Mouse (Mus musculus): ENCODE data around the gene Stx12.
A peak's percentile ranks its signal among the peaks of the same experiment; 100 is the strongest.
"Not testable (repeated sequence)": the region's sequence is repeated elsewhere in the genome, so short reads cannot be mapped to it uniquely, and the experiment has no call there.

Stx12 gene

DNA sequence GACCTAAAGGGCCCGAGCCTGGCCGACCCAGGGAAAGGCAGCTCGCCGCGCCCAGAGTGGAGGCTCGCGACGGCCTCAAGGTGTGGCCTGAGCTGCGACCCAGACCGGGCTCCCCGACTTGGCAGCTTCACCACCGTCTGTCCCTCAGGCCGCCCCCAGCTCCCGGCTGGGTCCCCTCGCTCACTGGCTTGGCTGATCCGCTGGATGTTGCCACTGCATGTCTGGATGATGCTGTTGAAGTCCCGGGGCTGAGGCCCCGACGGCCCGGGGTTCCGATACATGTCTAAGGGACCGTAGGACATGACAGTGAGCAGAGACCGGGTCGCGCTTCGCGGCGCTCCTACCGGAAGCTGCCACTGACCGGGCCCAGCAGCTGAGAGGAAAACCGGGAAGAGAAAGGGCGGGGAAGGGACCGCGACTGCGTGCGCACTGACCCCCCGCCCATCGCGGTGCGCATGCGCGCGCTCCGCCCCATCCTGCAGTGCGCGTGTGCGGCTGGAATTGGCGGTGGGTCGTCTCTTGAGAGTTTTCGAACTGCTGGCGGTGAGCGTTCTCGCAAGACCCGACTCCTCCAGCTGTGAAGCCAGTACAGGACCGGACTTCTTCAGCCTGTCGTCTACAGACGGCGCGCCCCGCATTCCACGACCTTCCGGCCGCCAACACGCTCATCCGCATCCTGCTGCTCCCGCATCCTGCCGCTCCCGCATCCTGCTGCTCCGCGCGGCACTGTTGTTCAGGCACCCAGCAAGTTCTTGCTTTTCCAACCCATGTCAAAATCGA, at the start of gene Stx12:
Gene Stx12, minus strand, starts transcription at position 446 of the 780 bp plus-strand sequence.
- DNase-seq: peak; percentile 92

DNA sequence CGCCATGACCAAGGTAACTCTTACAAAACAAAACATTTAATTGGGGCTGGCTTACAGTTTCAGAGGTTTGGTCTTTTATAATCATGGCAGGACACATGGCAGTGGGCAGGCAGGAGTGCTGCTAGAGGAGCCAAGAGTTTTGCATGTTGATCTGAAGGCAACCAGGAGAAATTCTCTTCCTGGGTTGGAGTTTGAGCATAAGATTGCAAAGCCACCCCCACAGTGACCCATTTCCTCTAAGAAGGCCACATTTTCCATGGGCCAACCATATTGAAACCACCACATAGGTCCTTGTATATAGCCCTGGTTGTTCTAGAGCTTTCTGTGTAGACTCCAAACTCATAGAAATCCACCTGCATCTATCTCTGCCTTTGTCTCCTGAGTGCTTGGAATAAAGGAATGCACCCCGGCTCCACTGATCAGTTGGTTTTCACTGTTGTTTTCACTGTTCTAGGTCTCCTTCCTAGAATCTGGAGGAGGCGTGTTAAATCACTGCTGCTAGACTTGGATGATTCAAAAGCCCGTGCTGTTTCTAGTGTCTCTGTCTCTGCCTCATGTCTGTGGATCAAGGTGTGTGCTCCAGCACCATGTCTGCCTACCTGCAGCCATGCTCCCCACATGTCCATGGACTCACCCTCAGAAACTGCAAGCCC, 48.6 kb upstream of the Stx12 start:
- no peak for DNase-seq

DNA sequence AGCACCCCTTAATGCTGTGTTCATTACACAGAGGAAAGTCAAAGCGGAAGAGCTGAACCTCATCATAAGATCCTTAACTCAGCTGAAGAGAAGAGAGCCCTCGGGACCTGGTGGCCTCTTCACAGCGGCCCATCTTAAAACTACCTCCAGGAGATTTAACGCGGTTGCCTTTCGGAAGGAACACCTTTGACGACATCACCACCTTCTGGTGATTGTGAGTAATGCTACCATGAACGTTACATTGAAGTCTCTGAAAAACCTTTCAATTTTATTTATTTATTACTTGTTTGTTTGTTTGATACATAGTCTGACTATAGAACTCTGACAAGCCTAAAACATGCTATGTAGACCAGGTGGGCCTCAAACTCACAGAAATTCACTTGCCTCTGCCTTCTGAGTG, 46.5 kb upstream of the Stx12 start:
- no peak for DNase-seq

DNA sequence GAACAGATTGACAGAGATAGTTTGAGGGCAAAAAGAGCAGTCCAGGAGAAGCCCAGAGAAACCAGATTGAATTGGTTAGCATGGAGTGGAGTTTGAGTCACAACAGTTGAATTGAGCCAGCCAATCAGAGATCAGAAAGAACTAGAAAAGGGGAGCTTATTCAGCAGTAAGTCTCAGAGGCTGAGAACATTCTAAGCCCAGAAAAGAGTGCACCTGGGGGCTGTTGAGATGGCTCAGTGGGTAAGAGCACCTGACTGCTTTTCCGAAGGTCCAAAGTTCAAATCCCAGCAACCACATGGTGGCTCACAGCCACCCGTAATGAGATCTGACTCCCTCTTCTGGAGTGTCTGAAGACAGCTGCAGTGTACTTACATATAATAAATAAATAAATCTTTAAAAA, 42.2 kb upstream of the Stx12 start:
- not testable (repeated sequence) for DNase-seq

DNA sequence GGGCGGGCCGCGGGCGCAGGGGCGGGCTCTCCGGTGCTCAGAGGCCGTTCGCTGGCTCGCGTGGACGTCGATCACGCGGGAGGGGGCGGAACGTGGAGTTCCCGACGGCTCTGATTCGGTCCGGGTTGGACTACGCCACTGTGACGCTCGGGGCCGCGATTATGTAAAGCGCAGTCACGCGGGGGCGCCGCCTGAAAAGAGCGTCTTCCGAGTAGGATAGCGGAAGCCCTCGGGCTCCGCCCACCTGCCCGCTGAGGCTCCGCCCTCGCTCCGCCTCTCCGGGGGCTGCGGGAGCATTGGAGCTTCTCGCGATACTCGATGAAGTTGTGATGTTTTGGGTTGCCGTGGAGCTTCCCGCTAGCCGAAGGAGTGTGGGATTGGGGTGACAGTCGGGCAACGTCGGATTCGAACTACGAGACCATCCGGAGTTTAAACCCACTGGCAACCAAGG, 38.3 kb upstream of the Stx12 start, which contains the start of gene Fam76a:
Gene Fam76a, minus strand, starts transcription at position 1 of the 451 bp plus-strand sequence.
- DNase-seq: peak; percentile 100

DNA sequence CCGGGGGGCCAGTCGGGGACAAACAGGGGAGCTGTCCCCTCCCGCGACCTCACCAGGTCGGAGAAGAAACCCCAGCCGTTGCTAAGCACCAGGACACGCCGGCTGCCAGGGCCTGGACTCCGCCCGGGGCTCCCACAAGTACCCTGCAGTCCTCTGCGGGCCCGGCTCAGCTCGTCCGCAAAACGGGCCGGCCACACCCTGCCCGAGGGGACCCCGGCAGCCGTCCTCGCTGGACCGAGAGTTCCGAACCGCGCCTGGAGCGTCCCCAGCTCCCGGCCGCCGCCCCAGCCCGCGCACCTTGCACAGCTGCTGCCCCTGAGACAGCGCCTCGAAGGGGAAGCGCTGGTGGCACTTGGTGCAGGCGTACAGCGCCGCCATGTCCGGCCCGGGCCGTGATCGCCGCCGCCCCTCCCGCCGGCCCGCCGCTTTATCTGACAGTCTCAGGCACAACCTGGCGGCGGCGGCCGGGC, 37.8 kb upstream of the Stx12 start:
- no peak for DNase-seq

DNA sequence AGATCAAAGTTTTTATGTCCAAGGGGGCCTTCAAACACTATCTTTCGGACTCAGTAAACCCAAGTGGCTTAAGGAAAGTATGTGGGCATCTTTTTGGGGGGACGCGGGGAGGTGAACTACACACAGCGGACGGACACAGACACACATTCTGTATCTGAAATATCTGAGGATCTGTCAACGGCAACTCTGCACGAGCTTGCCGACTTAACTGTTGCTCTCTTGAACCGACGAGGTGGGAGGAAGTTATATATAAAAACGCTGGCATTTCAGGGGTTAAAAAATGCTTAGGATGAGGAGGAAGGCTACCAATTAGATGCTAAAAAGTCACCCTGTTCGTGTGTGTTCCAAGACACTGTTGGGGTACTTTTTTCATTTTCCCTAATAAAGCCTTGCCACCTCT, 37.2 kb upstream of the Stx12 start:
- DNase-seq: no peak

DNA sequence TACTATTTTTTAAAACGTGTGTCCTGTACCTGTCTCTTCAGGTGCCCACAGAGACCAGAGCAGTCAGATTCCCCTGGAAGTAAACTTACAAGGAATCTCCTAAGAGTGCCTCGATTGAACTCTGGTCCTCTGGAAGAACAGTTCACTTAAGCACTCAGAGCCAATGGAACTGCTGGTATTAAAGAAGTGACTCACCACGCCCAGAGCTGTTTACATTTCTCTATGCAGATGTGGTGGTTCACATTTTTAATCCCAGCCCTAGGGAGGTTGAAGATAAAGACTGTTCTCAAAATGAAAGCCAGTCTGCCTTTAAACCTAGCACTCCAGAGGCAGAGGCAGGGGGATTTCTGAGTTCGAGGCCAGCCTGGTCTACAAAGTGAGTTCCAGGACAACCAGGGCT, 35.9 kb upstream of the Stx12 start:
- DNase-seq: no peak

DNA sequence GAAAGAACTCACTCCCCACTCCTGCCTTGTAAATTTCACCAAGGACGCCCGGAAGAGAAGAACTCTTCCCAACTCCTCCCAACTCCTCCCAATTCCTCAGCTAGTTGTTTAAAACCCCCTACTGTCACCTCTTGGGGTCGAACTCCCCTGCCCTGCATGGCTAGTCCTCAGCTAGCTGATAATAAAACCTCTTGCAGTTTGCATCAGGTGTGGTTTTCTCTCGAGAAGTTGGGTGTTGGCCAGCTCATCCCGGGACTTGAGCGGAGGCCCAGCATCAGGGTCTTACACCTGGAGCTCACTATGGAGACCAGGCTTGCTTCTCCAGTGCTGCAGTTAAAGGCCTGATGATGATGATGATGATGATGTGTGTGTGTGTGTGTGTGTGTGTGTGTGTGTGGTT, 34.2 kb upstream of the Stx12 start:
- not testable (repeated sequence) for DNase-seq

DNA sequence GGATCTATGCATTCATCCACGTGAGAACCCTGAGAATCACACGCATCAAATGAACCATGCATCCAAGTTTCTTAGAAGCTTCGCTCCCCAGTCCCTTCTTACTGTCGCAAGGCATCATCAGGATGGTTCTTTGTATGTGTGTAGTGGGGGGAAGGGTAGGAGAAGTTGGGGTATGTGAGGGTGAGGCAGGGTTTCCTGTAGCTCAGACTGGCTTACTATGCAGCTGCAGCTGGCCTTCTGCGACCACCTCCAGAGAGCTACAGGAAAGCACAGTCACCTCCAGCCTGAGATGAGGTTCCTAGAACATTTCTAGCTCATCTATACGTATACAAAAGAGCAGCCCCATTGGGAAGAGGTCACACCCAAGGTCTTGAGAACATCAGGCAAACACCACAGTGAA, 27.8 kb upstream of the Stx12 start:
- no peak for DNase-seq

DNA sequence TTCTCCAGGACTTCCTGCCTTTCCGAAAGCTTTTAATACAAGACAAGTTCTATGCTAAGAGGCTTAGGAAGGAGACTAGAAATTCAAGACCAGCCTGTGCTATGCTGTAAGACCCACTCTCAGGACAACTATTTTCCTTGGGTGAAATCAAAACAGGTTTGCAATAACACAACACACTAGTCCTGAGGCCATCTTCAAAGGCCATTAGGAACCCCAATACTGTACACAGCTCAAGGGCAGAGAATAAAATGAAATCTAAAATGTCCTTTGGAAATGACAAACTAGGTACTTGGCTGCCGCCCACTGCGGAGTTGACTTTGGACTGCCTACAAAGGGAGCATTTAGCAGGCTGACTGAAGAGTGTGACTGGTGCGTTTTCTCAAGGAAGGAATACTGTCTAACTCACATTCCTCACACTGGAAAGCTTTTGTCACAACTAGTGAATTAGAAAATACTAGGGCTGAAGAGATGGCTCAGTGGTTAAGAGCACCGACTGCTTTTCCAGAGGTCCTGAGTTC, 21.6 kb upstream of the Stx12 start:
- DNase-seq: no peak

DNA sequence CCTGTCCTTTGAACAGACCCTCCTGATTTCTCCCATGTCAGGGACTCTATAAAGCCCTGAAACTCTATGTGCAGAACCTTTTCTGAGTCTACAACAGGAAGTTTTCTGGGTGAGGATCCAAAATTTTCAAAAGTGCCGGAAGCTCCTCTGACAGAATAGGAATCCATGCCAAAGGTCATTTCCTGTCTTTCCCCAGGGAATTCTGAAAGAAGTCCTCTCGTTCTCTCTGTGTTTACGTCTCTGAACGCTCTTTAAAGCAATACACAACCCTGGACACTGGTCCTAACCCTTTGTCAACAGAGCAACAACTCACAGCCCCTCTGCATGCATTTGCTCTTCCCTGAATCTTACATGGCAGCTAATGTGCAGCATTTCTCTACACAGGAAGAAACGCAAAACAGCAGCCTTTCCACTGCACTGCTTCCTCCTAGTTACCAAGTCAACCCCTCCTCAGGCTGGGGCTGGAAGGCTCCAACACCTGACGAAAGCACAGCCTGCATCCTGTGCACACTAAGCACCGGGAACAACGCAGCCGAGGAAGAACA, 20.5 kb upstream of the Stx12 start:
- no peak for DNase-seq

DNA sequence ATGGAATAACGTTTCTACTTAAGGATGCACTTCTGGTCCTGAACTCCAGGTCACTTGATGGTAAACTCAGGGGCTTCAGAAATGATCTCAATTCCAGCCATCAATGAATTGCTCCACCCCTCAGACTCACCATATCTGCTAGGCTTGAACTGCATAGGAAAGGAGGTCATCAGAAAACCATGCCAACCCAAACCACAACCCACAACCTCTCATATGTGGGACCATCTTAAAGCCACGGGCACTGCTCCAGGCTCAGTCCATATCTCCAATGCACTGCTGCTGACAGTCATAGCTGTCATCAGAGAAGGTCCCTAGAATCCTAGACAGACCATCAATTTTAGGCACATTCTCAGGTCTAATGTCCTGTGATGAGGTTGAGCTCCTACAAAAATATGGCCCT, 19.8 kb upstream of the Stx12 start:
- DNase-seq: no peak

DNA sequence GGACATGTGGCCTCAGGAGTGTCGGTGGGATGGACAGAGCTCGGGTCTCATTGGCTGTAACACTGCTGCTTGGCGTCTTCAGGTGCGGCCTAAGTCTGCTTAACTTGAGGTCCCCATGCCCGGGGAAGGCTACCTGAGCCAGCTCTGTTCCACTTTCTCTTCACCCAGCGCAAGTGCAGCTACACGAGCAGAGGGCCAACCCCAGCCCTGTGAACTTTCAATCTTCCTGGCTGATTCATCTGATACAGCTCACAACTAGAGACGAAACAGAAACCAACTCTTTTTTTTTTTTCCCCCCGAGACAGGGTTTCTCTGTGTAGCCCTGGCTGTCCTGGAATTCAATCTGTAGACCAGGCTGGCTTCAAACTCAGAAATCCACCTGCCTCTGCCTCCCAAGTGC, 13.9 kb upstream of the Stx12 start:
- no peak for DNase-seq

DNA sequence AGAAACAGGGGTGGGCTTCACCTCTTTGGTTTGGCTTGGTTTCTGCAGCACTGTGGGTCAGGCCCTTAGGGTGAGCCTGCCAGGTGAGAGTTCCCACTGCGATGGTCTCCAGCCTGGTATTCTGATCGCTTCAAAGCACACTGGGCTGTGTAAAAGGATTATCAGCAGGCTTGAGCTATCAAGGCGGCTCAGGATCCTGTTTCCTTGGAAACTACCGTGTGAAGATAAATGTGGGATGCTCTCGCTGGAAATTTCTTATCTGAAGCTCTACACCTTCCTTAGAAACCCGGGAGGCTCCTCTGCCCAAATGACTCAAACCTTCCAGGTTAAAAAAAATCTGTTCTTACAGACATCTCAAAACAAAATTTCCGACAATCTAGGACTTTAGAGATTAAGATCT, 10.1 kb upstream of the Stx12 start:
- DNase-seq: no peak

DNA sequence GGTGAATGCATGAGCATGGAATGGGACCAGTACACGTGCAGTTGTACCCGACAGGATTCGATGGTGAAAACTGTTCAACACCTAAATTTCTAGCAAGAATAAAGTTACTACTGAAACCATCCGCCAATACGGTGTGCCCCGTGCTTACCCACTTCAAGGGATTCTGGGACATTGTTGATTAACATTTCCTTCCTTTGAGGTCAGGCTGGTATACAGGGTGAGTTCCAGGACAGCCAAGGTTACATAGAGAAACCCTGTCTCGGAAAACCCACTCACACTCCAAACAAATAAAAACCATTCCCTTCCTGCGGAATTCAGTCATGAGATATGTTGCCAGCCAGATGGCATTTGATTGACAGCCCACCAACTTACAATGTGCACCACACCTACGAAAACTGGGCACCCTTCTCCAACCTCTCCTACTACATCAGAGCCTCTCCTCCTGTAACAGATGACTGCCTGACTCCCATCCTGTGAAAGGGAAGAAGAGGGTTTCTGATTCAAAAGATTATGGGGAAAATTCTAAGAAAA, 600 bp upstream of the Stx12 start:
- DNase-seq: no peak

DNA sequence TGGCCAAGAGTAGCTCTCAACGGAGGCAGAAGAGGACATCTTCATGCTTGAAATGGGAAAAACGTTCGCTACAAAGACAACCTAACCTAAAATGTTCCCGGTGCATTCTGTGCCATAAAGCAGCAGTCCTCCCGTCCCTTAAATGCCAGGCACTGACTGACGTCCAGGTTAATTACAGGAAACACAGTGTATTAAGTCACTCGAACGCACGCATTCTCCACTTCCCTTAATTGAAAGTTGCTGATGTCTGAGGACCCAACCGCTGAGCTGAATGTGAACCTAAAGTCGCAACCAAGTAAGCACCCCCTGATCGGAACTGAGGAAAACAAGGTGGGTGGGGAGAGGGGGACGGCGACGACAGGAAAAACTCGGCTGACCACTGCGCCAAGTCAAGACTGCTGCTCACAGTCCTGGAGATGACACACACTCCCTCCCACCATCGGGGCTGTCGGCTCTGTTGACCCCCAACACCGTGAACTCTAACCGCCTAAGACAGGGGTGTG, 697 bp downstream of the Stx12 start:
- no peak for DNase-seq

DNA sequence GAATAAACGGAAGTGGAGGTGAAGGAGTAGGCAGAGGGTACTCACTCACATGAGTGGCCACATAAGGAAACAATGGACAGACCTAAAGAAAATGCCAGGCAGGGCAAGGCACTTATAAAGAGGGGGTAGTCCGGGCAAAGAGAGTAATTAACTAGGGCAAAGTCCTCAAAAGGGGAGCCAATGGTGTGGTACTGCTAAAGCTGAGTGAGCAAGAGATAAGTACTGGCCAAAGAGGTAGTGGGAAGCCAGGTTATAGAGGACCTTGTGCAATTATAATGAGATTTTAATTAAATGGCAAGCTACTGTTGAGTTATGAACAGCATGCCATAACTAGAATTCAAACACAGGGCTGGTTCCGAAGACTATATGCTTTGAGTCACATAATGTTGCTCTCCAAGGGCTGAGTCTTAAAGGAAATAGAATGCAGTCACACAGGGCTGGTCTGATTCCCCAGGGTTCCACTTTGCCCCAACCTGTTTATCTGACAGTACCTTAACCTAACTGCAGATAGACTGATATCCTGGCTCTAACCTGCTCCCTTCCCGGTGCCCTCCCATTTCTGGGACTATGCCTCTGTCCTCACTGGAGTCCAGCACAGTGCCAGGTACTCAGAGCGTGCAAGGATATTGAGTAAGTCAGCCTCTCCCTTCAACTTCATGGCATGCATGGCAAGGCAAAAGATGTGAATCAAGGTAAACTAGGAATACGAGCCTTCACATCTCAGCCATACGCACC, 9.8 kb downstream of the Stx12 start:
- DNase-seq: no peak

DNA sequence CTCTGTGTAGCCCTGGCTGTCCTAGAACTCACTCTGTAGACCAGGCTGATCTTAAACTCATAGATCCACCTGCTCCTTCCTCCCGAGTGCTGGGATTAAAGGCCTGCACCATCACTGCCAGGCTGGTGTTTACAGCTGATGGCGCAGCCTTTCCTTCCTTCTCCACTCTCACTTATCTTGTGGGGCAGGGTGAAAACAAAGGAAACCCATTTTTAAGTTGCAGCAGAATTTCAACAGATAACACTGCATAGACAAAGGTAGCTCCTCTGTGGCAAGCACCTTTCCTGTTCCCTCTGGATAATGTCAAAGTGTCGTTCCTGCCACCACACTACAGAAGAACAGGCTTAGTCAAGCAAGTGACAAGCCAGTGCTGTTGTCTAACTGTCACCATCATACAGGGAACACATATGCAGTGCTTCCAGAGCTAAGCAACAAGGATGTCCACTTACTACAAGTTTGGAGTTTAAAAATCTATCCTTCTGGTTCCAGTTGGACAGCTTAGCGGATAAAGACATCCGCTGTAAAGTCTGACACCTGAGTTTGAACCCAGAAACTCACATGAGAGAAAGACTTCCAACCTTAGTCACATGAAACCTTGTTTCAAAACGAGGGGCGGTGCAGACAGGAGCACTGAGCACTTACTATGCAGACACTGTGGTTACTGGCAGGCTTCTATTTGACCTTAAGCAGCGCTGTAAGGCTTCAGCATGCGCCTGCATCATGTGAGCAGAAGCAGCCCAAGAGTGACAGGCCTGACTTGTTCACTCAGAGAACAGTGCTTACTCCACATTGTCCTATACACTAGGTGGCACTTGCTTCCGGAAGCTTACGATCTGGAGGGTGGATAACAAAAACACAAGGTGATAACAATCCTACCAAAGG, 10.6 kb downstream of the Stx12 start:
- no peak for DNase-seq

DNA sequence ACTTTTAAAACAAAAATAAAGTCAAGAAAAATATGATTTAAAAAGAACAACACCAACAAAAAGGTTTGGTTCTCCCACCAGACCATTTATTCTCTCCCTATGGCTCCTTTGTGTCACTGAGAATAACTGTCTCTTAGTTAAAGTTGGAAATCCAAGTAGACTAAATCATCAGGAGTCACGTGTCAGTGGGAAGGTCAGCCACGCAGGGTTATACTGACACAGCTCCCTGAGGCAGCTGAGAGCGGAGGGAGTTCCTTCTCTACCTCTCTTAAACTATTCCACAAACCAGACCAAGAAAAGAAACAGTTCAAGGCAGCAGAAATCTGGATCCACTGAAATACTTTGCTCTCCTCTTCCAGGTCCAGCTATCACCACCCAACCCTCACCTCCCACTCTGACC, 13.2 kb downstream of the Stx12 start:
- DNase-seq: no peak

DNA sequence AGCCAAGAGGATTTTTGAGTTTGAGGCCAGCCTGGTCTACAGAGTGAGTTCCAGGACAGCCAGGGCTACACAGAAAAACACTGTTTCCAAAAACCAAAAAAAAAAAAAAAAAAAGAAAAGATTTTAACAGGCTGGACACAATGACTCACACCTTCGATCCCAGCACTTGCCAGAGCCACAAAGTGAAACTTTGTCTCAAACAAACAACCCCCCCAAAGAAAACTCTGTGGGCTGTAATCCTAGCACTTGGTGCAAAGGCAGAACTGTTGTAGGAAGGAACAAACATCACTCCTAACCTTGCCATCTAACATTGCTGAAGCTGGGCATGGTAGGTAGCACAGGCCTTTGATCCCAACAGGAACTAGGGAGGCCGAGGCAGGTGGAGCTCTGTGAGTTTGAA, 19.5 kb downstream of the Stx12 start:
- no peak for DNase-seq

DNA sequence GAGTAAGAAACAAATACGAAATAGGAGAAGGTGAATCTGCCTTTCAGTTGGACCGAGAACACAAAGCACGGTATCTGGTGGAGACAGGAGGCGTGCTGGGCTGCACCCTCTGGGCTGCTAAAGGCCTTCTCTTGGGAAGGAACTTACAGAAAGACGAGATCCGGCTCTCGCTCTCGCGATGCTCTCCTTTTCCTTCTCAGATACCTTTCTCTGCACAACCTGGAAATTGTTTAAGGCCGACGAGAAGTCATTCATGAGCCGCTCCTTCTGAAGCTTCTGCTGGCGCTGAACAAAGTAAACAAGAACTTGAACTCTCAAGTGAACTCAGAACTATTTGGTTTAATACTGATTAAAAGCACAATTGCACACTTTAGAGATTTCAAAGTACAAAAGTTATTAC, 21.3 kb downstream of the Stx12 start:
- no peak for DNase-seq
